Mouse (Mus musculus) MEL (cell line): Measurements from ENCODE around the gene Gpn3. TPM values are rescaled to one million over a fixed set of nuclear protein-coding genes. Genes with fewer than 3 reads are reported as not detected.

Source experiments
- DNase-seq: peaks from one replicate; pipeline ENCODE4 v3.0.0; 2011; ENCODE audit warnings: low read depth, low spot score
- H3K27ac ChIP-seq: 2 replicates; pipeline ENCODE4 v1.5.1; 2012; ENCODE audit warnings: low read depth, mild to moderate bottlenecking, control low read depth, low read length, moderate library complexity; ENCODE audit not compliant: control insufficient read depth
- H3K27me3 ChIP-seq, 2 experiments: fragments of 150-350 bp in 1 of 2; sonication (generic) in 1 of 2; 2 replicates each; pipeline ENCODE4 v1.6.1; 2012; ENCODE audit warnings: low read length in 2 of 2, mild to moderate bottlenecking in 2 of 2, improper control_type of control experiment in 1 of 2, moderate library complexity in 1 of 2; ENCODE audit not compliant: insufficient read depth in 2 of 2, control insufficient read depth in 1 of 2
- H3K36me3 ChIP-seq, 2 experiments: 2 replicates each; pipeline ENCODE4 v1.6.1; 2012 to 2014; ENCODE audit warnings: low read length in 2 of 2, improper control_type of control experiment in 1 of 2, inconsistent platforms in 1 of 2, mild to moderate bottlenecking in 1 of 2; ENCODE audit not compliant: insufficient read depth in 2 of 2, control insufficient read depth in 1 of 2
- H3K4me1 ChIP-seq, 2 experiments: fragments of 150-350 bp in 1 of 2; sonication (generic) in 1 of 2; 2 replicates each; pipeline ENCODE4 v1.6.1; 2012; ENCODE audit warnings: low read length in 2 of 2, improper control_type of control experiment in 1 of 2, mild to moderate bottlenecking in 1 of 2; ENCODE audit not compliant: insufficient read depth in 2 of 2, control insufficient read depth in 1 of 2
- H3K4me3 ChIP-seq, 2 experiments: fragments of 150-350 bp in 1 of 2; sonication (generic) in 1 of 2; 2 replicates each; pipeline ENCODE4 v1.5.1; 2012; ENCODE audit warnings: low read depth in 2 of 2, low read length in 2 of 2, mild to moderate bottlenecking in 2 of 2, moderate library complexity in 2 of 2, control low read depth in 1 of 2, improper control_type of control experiment in 1 of 2; ENCODE audit not compliant: control insufficient read depth in 1 of 2, insufficient read depth in 1 of 2
- H3K79me2 ChIP-seq: 2 replicates; pipeline ENCODE4 v1.6.1; 2012; ENCODE audit warnings: mild to moderate bottlenecking, low read length, moderate library complexity; ENCODE audit not compliant: control insufficient read depth, poor library complexity, insufficient read depth
- H3K9ac ChIP-seq: 2 replicates; pipeline ENCODE4 v1.6.1; 2012; ENCODE audit warnings: low read depth, mild to moderate bottlenecking, control low read depth, low read length, moderate library complexity; ENCODE audit not compliant: control insufficient read depth, poor library complexity, severe bottlenecking
- H3K9me3 ChIP-seq: fragments of 150-350 bp; sonication (generic); replicated peaks from 2 replicates; pipeline ENCODE4 v1.6.1; 2012; ENCODE audit warnings: mild to moderate bottlenecking, low read length, improper control_type of control experiment, moderate library complexity; ENCODE audit not compliant: insufficient read depth
- CHD1 ChIP-seq: IDR thresholded peaks from 2 replicates; pipeline ENCODE4 v1.6.1; 2012; ENCODE audit warnings: low read depth, mild to moderate bottlenecking, inconsistent platforms, low read length, improper control_type of control experiment
- CHD2 ChIP-seq: IDR thresholded peaks from 2 replicates; pipeline ENCODE4 v1.6.1; 2011; ENCODE audit warnings: low read length, improper control_type of control experiment
- CTCF ChIP-seq, 3 experiments: IDR thresholded peaks in 2 of 3; conservative IDR thresholded peaks in 1 of 3; 2 replicates each; pipeline ENCODE4 v1.5.1; 2011 to 2012; ENCODE audit warnings: low read length in 3 of 3, low read depth in 2 of 3, mild to moderate bottlenecking in 2 of 3, improper control_type of control experiment in 1 of 3, inconsistent platforms in 1 of 3, mixed read lengths in 1 of 3, moderate library complexity in 1 of 3; ENCODE audit not compliant: control insufficient read depth in 1 of 3, insufficient read depth in 1 of 3, poor library complexity in 1 of 3, severe bottlenecking in 1 of 3
- ELF1 ChIP-seq: IDR thresholded peaks from 2 replicates; pipeline ENCODE4 v1.6.1; 2014; ENCODE audit warnings: low read depth, mild to moderate bottlenecking, inconsistent platforms, low read length, improper control_type of control experiment, moderate library complexity
- ETS1 ChIP-seq: IDR thresholded peaks from 2 replicates; pipeline ENCODE4 v1.6.1; 2012; ENCODE audit warnings: low read depth, mild to moderate bottlenecking, inconsistent platforms, low read length, improper control_type of control experiment, moderate library complexity
- HCFC1 ChIP-seq: IDR thresholded peaks from 2 replicates; pipeline ENCODE4 v1.6.1; 2012; ENCODE audit warnings: low read depth, mild to moderate bottlenecking, inconsistent platforms, low read length, improper control_type of control experiment, moderate library complexity
- JUND ChIP-seq: IDR thresholded peaks from 2 replicates; pipeline ENCODE4 v1.6.1; 2011; ENCODE audit warnings: low read depth, mild to moderate bottlenecking, improper control_type of control experiment, low read length
- MAFK ChIP-seq: IDR thresholded peaks from 2 replicates; pipeline ENCODE4 v1.6.1; 2011; ENCODE audit warnings: low read depth, mild to moderate bottlenecking, low read length, improper control_type of control experiment, borderline replicate concordance
- MYB ChIP-seq: IDR thresholded peaks from 2 replicates; pipeline ENCODE4 v1.6.1; 2011; ENCODE audit warnings: mild to moderate bottlenecking, low read depth, low read length, improper control_type of control experiment
- MYC ChIP-seq: IDR thresholded peaks from 2 replicates; pipeline ENCODE4 v1.6.1; 2011; ENCODE audit warnings: low read depth, mild to moderate bottlenecking, low read length, improper control_type of control experiment, moderate library complexity
- POLR2A ChIP-seq, 2 experiments: IDR thresholded peaks; 2 replicates each; pipeline ENCODE4 v1.6.1; 2011 to 2012; ENCODE audit warnings: low read length in 2 of 2, mild to moderate bottlenecking in 2 of 2, control low read depth in 1 of 2, improper control_type of control experiment in 1 of 2, low read depth in 1 of 2, moderate library complexity in 1 of 2; ENCODE audit not compliant: control insufficient read depth in 1 of 2, insufficient read depth in 1 of 2, poor library complexity in 1 of 2
- POLR2AphosphoS2 ChIP-seq: IDR thresholded peaks from 2 replicates; pipeline ENCODE4 v1.6.1; 2011; ENCODE audit warnings: low read length, improper control_type of control experiment
- RAD21 ChIP-seq: IDR thresholded peaks from 2 replicates; pipeline ENCODE4 v1.6.1; 2011; ENCODE audit warnings: mild to moderate bottlenecking, low read depth, low read length, improper control_type of control experiment
- SIN3A ChIP-seq: IDR thresholded peaks from 2 replicates; pipeline ENCODE4 v1.6.1; 2012; ENCODE audit warnings: low read length, improper control_type of control experiment, inconsistent platforms
- SMC3 ChIP-seq: IDR thresholded peaks from 2 replicates; pipeline ENCODE4 v1.6.1; 2011; ENCODE audit warnings: low read depth, low read length, improper control_type of control experiment
- TBP ChIP-seq: IDR thresholded peaks from 2 replicates; pipeline ENCODE4 v1.8.0; 2011; ENCODE audit warnings: low read depth, low read length, improper control_type of control experiment
- USF2 ChIP-seq, 2 experiments: IDR thresholded peaks; 2 replicates each; pipeline ENCODE4 v1.6.1; 2011 to 2012; ENCODE audit warnings: improper control_type of control experiment in 2 of 2, low read length in 2 of 2, borderline replicate concordance in 1 of 2, inconsistent platforms in 1 of 2, low read depth in 1 of 2, mild to moderate bottlenecking in 1 of 2; ENCODE audit not compliant: insufficient read depth in 1 of 2
- ZMIZ1 ChIP-seq: IDR thresholded peaks from 2 replicates; pipeline ENCODE4 v1.6.1; 2012; ENCODE audit warnings: low read depth, mild to moderate bottlenecking, inconsistent platforms, low read length, improper control_type of control experiment, moderate library complexity
- ZNF384 ChIP-seq: IDR thresholded peaks from 2 replicates; pipeline ENCODE4 v1.6.1; 2012; ENCODE audit warnings: low read depth, mild to moderate bottlenecking, inconsistent platforms, low read length, improper control_type of control experiment
- polyA plus RNA-seq, 2 experiments: library from polyadenylated mRNA; stranded (reverse) in 1 of 2; unstranded in 1 of 2; fragments of >175 nt in 1 of 2; fragments of >200 nt in 1 of 2; gene quantifications; 2 replicates each; pipeline versions ENCODE4 v1.2.1 to v1.2.4; 2012; ENCODE audit warnings: low replicate concordance in 2 of 2, low read depth in 1 of 2; ENCODE audit not compliant: insufficient read length in 2 of 2, insufficient read depth in 1 of 2, missing spikeins in 1 of 2
- total RNA-seq: library from RNA; depleted of rRNA; stranded (reverse); fragments of 300-350 nt; gene quantifications from 2 replicates; pipeline ENCODE4 v1.2.3, GENCODE M21; 2012

Gene Gpn3
- total and polyA plus RNA-seq, 3 experiments: 85.6 to 89.9 TPM; not detected in 1

DNA sequence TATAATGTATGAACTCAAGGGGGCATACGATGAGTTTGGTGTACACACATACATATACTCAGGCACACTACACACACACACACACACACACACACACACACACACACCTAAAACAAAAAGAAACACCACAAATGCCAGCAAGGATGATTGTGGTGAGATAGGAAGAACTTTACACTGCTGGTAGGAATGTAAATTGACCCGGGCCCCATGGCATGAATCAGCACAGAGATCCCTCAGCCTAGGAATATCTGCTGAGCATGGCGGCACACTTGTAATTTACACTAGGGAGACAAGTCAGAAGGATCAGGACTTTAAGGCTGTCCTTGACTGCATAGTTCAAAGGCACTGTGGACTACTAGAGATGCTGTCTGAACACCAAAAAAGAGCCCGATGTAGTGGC is 41.4 kb upstream of the Gpn3 start:
- Histone ChIP-seq H3K9ac (no peak overlapping the region), H3K36me3 (no peaks in the 10 kb centered on the region; a peak in 1 of 4 replicates), H3K4me1 (no peaks in the 10 kb centered on the region), H3K27me3 (no peaks in the 10 kb centered on the region), H3K4me3 (no peak overlapping the region), H3K79me2 (no peaks in the 10 kb centered on the region), H3K27ac (no peak overlapping the region), H3K9me3 (no peaks in the 10 kb centered on the region)
- no peak for DNase-seq
- TF ChIP-seq SIN3A (no peak), POLR2A (IDR thresholded peaks at IDR 0.05; ENCODE audit: control insufficient read depth in 1 of 2, insufficient read depth in 1 of 2, low read depth in 1 of 2, low read length in 2 of 2, poor library complexity in 1 of 2) (no peak)

DNA sequence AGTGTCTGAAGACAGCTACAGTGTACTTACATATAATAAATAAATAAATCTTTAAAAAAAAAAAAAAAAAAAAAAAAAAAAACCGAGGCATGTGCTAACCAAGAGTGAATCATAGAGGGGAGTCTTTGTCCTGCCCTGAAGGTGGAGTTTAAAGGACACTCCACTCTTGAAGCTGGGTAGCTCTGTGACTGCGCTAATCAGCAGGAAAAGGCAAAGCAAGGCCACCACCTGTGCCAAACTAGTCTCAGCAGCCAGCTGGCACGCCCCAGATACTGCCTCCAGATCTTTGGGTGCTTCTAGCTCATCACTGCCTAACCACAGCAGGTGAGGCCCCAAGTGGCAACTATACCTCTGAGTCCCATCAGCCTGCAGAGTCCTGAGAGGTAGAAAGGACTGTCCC is 37.0 kb upstream of the Gpn3 start:
- no peak overlapping the region for H3K9ac ChIP-seq
- no peaks in the 10 kb centered on the region for H3K27me3 ChIP-seq
- no peaks in the 10 kb centered on the region for H3K9me3 ChIP-seq
- peak; percentile 41; the same call in 1 of the 2 replicates for TF ChIP-seq ZNF384
- TF ChIP-seq ETS1: no peak
- TF ChIP-seq ELF1: no peak
- H3K36me3 ChIP-seq: no peaks in the 10 kb centered on the region; a peak in 1 of 4 replicates
- peak; percentile 15 for DNase-seq
- no peak overlapping the region for H3K4me3 ChIP-seq
- H3K27ac ChIP-seq: no peak overlapping the region
- no peaks in the 10 kb centered on the region for H3K4me1 ChIP-seq
- no peaks in the 10 kb centered on the region for H3K79me2 ChIP-seq

GRCm38 (mm10) chr5:122336554-122337294 is 35.0 kb upstream of the Gpn3 start:
- no peak for DNase-seq
- H3K36me3 ChIP-seq: no peaks in the 10 kb centered on the region

More at GRCm38 (mm10) chr5:122336554-122337294, 35.0 kb upstream of the Gpn3 start:
- H3K9ac ChIP-seq: no peak overlapping the region
- H3K9me3 ChIP-seq: no peaks in the 10 kb centered on the region
- no peak overlapping the region for H3K4me3 ChIP-seq
- no peaks in the 10 kb centered on the region for H3K27me3 ChIP-seq
- no peaks in the 10 kb centered on the region for H3K79me2 ChIP-seq
- no peak for TF ChIP-seq MYC
- TF ChIP-seq TBP: no peak
- TF ChIP-seq CHD2: no peak
- no peak for TF ChIP-seq RAD21
- TF ChIP-seq CTCF (IDR thresholded peaks at IDR 0.05 in 2 of 3, conservative IDR thresholded peaks at IDR 0.05 in 1 of 3; ENCODE audit: control insufficient read depth in 1 of 3, insufficient read depth in 1 of 3, low read depth in 2 of 3, low read length in 3 of 3, poor library complexity in 1 of 3, severe bottlenecking in 1 of 3): no peak
- TF ChIP-seq POLR2AphosphoS2: no peak
- TF ChIP-seq MYB: no peak
- TF ChIP-seq HCFC1: no peak
- TF ChIP-seq CHD1: no peak
- no peak for TF ChIP-seq USF2 (IDR thresholded peaks at IDR 0.05; ENCODE audit: borderline replicate concordance in 1 of 2, insufficient read depth in 1 of 2, low read depth in 1 of 2, low read length in 2 of 2)
- TF ChIP-seq MAFK: no peak
- TF ChIP-seq ZMIZ1: no peak
- no peak for TF ChIP-seq SMC3
- no peak for TF ChIP-seq JUND
- no peak for TF ChIP-seq POLR2A (IDR thresholded peaks at IDR 0.05; ENCODE audit: control insufficient read depth in 1 of 2, insufficient read depth in 1 of 2, low read depth in 1 of 2, low read length in 2 of 2, poor library complexity in 1 of 2)
- no peak overlapping the region for H3K27ac ChIP-seq
- no peaks in the 10 kb centered on the region for H3K4me1 ChIP-seq
